Mouse (Mus musculus): ENCODE measurements around the gene Cfap97d1. TPM values are rescaled to one million over a fixed set of nuclear protein-coding genes. Genes with fewer than 3 reads are reported as not detected.

Cfap97d1 gene
- total and polyA plus RNA-seq, 3 experiments, result not detected

DNA sequence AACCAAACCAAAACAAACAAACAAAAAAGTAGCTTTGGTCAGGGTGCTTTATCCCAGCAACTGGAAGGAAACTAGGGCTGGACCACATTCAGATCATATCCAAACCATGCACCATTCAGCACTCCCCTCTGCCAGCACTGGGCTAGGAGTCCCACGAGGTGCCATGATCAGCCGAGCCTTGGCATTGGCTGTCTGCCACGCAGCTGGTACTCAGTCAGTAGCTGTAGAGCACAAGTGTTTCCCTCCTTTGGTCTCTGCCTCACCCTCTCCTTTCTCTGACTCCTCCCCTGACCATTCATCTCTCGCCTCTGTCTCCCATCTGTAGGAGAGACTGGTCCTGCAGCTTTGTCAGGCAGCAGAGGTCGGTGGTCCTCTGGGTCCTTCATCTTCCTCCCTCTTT is 26.6 kb upstream of the Cfap97d1 start:
- DNase-seq (ENCODE audit: low read depth, low spot score), result no peak
- Histone ChIP-seq H3K9me3 (replicated peaks; ENCODE audit: insufficient read depth, low read length) (no peaks in the 10 kb centered on the region), H3K27me3 (ENCODE audit: control insufficient read depth in 1 of 2, insufficient read depth in 2 of 2, low read length in 2 of 2) (peaks cover 6 to 13% of the 10 kb centered on the region in 2 experiments)

DNA sequence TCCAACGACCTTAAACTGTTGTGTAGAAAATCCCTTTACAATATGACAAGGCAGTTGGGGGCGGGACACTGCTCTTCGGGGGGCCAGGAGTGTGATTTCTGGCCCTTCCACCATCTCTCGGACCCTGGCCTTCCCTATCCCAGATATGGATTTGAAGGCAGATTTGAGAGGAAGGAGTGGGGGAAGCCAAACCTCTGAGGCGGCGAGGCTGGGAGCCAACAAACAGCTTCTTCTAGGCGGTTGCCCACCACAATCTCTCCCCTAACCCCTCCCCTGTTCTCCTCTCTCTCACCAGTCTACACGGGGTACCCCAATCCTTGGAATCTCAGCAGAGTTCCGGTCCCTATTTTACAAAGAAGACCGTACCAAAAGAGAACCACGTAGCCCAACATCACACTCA is 21.0 kb upstream of the Cfap97d1 start:
- peaks cover 6 to 12% of the 10 kb centered on the region in 2 experiments for H3K27me3 ChIP-seq (ENCODE audit: control insufficient read depth in 1 of 2, insufficient read depth in 2 of 2, low read length in 2 of 2)
- no peaks in the 10 kb centered on the region for H3K9me3 ChIP-seq (replicated peaks; ENCODE audit: insufficient read depth, low read length)
- no peaks in the 10 kb centered on the region for H3K79me2 ChIP-seq (ENCODE audit: control insufficient read depth, insufficient read depth, low read length, poor library complexity)
- TF ChIP-seq TBP (IDR thresholded peaks at IDR 0.05; ENCODE audit: low read depth, low read length) (no peak), UBTF (IDR thresholded peaks at IDR 0.05; ENCODE audit: borderline replicate concordance, insufficient read depth, low read depth, low read length) (no peak), ETS1 (IDR thresholded peaks at IDR 0.05; ENCODE audit: low read depth, low read length) (no peak), MAZ (IDR thresholded peaks at IDR 0.05; ENCODE audit: low read depth, low read length) (no peak), MEF2A (IDR thresholded peaks at IDR 0.05; ENCODE audit: extremely low read depth, insufficient replicate concordance, low read depth, low read length, poor library complexity, severe bottlenecking) (no peak), ZKSCAN1 (IDR thresholded peaks at IDR 0.05; ENCODE audit: low read depth, low read length) (no peak), JUND (IDR thresholded peaks at IDR 0.05; ENCODE audit: low read depth, low read length) (no peak), CHD1 (IDR thresholded peaks at IDR 0.05; ENCODE audit: low read depth, low read length) (no peak), ZNF384 (IDR thresholded peaks at IDR 0.05; ENCODE audit: low read depth, low read length) (no peak), POLR2AphosphoS2 (IDR thresholded peaks at IDR 0.05; ENCODE audit: low read length) (no peak), RCOR1 (IDR thresholded peaks at IDR 0.05; ENCODE audit: low read depth, low read length) (no peak), MAX (IDR thresholded peaks at IDR 0.05; ENCODE audit: low read length) (no peak)
- no peaks in the 10 kb centered on the region for H3K36me3 ChIP-seq (ENCODE audit: control insufficient read depth in 1 of 2, insufficient read depth in 2 of 2, low read length in 2 of 2)
- no peak overlapping the region for H3K4me3 ChIP-seq (ENCODE audit: control insufficient read depth in 1 of 2, insufficient read depth in 1 of 2, low read depth in 2 of 2, low read length in 2 of 2)
- no peaks in the 10 kb centered on the region for H3K4me1 ChIP-seq (ENCODE audit: control insufficient read depth in 1 of 2, insufficient read depth in 2 of 2, low read length in 2 of 2)
- no peak for DNase-seq (ENCODE audit: low read depth, low spot score)
- no peak overlapping the region for H3K27ac ChIP-seq (ENCODE audit: control insufficient read depth, low read depth, low read length)
- H3K9ac ChIP-seq (ENCODE audit: control insufficient read depth, low read depth, low read length, poor library complexity, severe bottlenecking), result no peak overlapping the region

More for the DNA sequence above, 26.6 kb upstream of the Cfap97d1 start:
- Histone ChIP-seq H3K36me3 (ENCODE audit: control insufficient read depth in 1 of 2, insufficient read depth in 2 of 2, low read length in 2 of 2) (peaks cover 0 to 15% of the 10 kb centered on the region in 2 experiments; a peak in 2 of 4 replicates), H3K4me1 (ENCODE audit: control insufficient read depth in 1 of 2, insufficient read depth in 2 of 2, low read length in 2 of 2) (peaks cover 2 to 17% of the 10 kb centered on the region in 2 experiments; a peak in 3 of 4 replicates), H3K79me2 (ENCODE audit: control insufficient read depth, insufficient read depth, low read length, poor library complexity) (no peaks in the 10 kb centered on the region), H3K9ac (ENCODE audit: control insufficient read depth, low read depth, low read length, poor library complexity, severe bottlenecking) (no peak overlapping the region), H3K27ac (ENCODE audit: control insufficient read depth, low read depth, low read length) (no peak overlapping the region), H3K4me3 (ENCODE audit: control insufficient read depth in 1 of 2, insufficient read depth in 1 of 2, low read depth in 2 of 2, low read length in 2 of 2) (no peak overlapping the region)
- TF ChIP-seq HCFC1 (IDR thresholded peaks at IDR 0.05; ENCODE audit: low read depth, low read length) (no peak), SIN3A (IDR thresholded peaks at IDR 0.05; ENCODE audit: low read length) (no peak), TCF12 (IDR thresholded peaks at IDR 0.05; ENCODE audit: low read depth, low read length) (no peak), JUND (IDR thresholded peaks at IDR 0.05; ENCODE audit: low read depth, low read length) (no peak), POLR2AphosphoS5 (IDR thresholded peaks at IDR 0.05; ENCODE audit: borderline replicate concordance, low read depth, low read length) (no peak), MYC (IDR thresholded peaks at IDR 0.05; ENCODE audit: low read depth, low read length) (no peak), RCOR1 (IDR thresholded peaks at IDR 0.05; ENCODE audit: low read depth, low read length) (no peak), ETS1 (IDR thresholded peaks at IDR 0.05; ENCODE audit: low read depth, low read length) (no peak), MAZ (IDR thresholded peaks at IDR 0.05; ENCODE audit: low read depth, low read length) (no peak), UBTF (IDR thresholded peaks at IDR 0.05; ENCODE audit: borderline replicate concordance, insufficient read depth, low read depth, low read length) (no peak), NRF1 (IDR thresholded peaks at IDR 0.05; ENCODE audit: insufficient read depth, low read depth, low read length, poor library complexity, severe bottlenecking) (no peak), NELFE (IDR thresholded peaks at IDR 0.05; ENCODE audit: low read depth, low read length) (no peak)
